Mouse (Mus musculus) heart, postnatal 0 days (tissue): ENCODE data around the gene Spag8. TPM values are rescaled to one million over a fixed set of nuclear protein-coding genes. Genes with fewer than 3 reads are reported as not detected.

Experiments
- ATAC-seq: fragments of 200-750 bp; cut with Nextera tagmentation; 2 replicates; pipeline ENCODE4 v1.8.0; 2017; ENCODE audit warnings: low read depth, moderate number of reproducible peaks, moderate library complexity; ENCODE audit not compliant: insufficient read depth
- DNase-seq: peaks from one replicate; pipeline ENCODE4 v3.0.0-alpha.2; 2016; ENCODE audit warnings: low spot score
- H3K27ac ChIP-seq: fragments of 300-500 bp; sonication (generic); 2 replicates; pipeline ENCODE4 v1.5.1; 2014; ENCODE audit warnings: low read depth, mild to moderate bottlenecking
- H3K27me3 ChIP-seq: fragments of 300-500 bp; sonication (generic); 2 replicates; pipeline ENCODE4 v1.6.1; 2014; ENCODE audit warnings: low read length, mixed read lengths; ENCODE audit not compliant: control insufficient read depth, insufficient read depth
- H3K36me3 ChIP-seq: fragments of 300-500 bp; sonication (generic); replicated peaks from 2 replicates; pipeline ENCODE4 v1.6.1; 2014; ENCODE audit warnings: low read length, mixed read lengths; ENCODE audit not compliant: control insufficient read depth, insufficient read depth
- H3K4me1 ChIP-seq: fragments of 300-500 bp; sonication (generic); 2 replicates; pipeline ENCODE4 v1.6.1; 2014; ENCODE audit warnings: antibody characterized with exemption; ENCODE audit not compliant: control insufficient read depth, insufficient read depth
- H3K4me2 ChIP-seq: fragments of 300-500 bp; sonication (generic); 2 replicates; pipeline ENCODE4 v1.6.1; 2014; ENCODE audit warnings: low read depth, mild to moderate bottlenecking, low read length, moderate library complexity
- H3K4me3 ChIP-seq: fragments of 300-500 bp; sonication (generic); 2 replicates; pipeline ENCODE4 v1.5.1; 2014; ENCODE audit warnings: low read depth, low read length
- H3K9ac ChIP-seq: fragments of 300-500 bp; sonication (generic); replicated peaks from 2 replicates; pipeline ENCODE4 v1.6.1; 2014; ENCODE audit warnings: low read depth, low read length, mixed read lengths
- H3K9me3 ChIP-seq: fragments of 300-500 bp; sonication (generic); replicated peaks from 2 replicates; pipeline ENCODE4 v1.6.1; 2016; ENCODE audit warnings: low read length; ENCODE audit not compliant: control insufficient read depth
- CTCF ChIP-seq: IDR thresholded peaks from 2 replicates; pipeline ENCODE4 v1.5.1; 2016; ENCODE audit warnings: antibody characterized with exemption, control low read depth, low read depth
- EP300 ChIP-seq: IDR thresholded peaks from 2 replicates; pipeline ENCODE4 v1.6.1; 2016; ENCODE audit warnings: antibody characterized with exemption, low read depth
- WGBS: fragments of 180-500 bp; shearing (Covaris S2); extraction: QIAGEN DNeasy Blood & Tissue Kit; methylation state at CpG from one replicate; pipeline ENCODE4 v1.1.7; 2014; 5-methylcytosine and 5-hydroxymethylcytosine counted together
- polyA plus RNA-seq: library from polyadenylated mRNA; unstranded; fragments of >200 nt; fragmentation: Nextera tagmentation; extraction: Ambion mirVana; gene quantifications from 2 replicates; pipeline ENCODE4 v1.2.1, GENCODE M21; 2015
- total RNA-seq: library from RNA; depleted of rRNA; stranded (reverse); fragments of >200 nt; gene quantifications from 2 replicates; pipeline ENCODE4 v1.2.3, GENCODE M21; 2014; ENCODE audit warnings: low replicate concordance

The Spag8 gene
- total and polyA plus RNA-seq, 2 experiments from 2014 or later = 0.44 TPM; not detected in 1

- H3K27me3 ChIP-seq = no peaks in the 10 kb centered on the region
- TF ChIP-seq CTCF (no peak), EP300 (no peak)
- ATAC-seq (peak; percentile 25; the same call in 1 of the 2 replicates), DNase-seq (no peak)
- H3K9ac ChIP-seq = no peak overlapping the region
- H3K4me2 ChIP-seq = no peak overlapping the region
- peaks cover 11% of the 10 kb centered on the region; the same call in 1 of the 2 replicates for H3K36me3 ChIP-seq
- H3K9me3 ChIP-seq = no peaks in the 10 kb centered on the region
- no peak overlapping the region for H3K4me3 ChIP-seq
- H3K4me1 ChIP-seq = peaks cover 14% of the 10 kb centered on the region; the same call in 1 of the 2 replicates
- no peak overlapping the region for H3K27ac ChIP-seq
- WGBS = 39% methylated on average over 5 of the region's 5 CpGs
Observed at GRCm38 (mm10) chr4:43693806-43694241, 40.4 kb upstream of the Spag8 start.

GRCm38 (mm10) chr4:43691026-43691425 lies 37.6 kb upstream of the Spag8 start:
- Histone ChIP-seq H3K9me3 (no peaks in the 10 kb centered on the region), H3K9ac (no peak overlapping the region), H3K36me3 (peaks cover 15% of the 10 kb centered on the region; the same call in 1 of the 2 replicates), H3K27ac (no peak overlapping the region), H3K4me3 (no peak overlapping the region), H3K27me3 (no peaks in the 10 kb centered on the region), H3K4me1 (peaks cover 14% of the 10 kb centered on the region; the same call in 1 of the 2 replicates), H3K4me2 (no peak overlapping the region)
- ATAC-seq (no peak), DNase-seq (no peak)
- 56% methylated on average over 5 of the region's 5 CpGs for WGBS
- TF ChIP-seq EP300 (no peak), CTCF (no peak)

GRCm38 (mm10) chr4:43690021-43690420 lies 36.6 kb upstream of the Spag8 start:
- Histone ChIP-seq H3K36me3 (peaks cover 25% of the 10 kb centered on the region), H3K4me2 (no peak overlapping the region), H3K27me3 (no peaks in the 10 kb centered on the region), H3K9me3 (no peaks in the 10 kb centered on the region), H3K9ac (no peak overlapping the region), H3K4me1 (peaks cover 14% of the 10 kb centered on the region; the same call in 1 of the 2 replicates), H3K4me3 (no peak overlapping the region), H3K27ac (no peak overlapping the region)
- TF ChIP-seq EP300 (no peak), CTCF (no peak)
- DNase-seq = no peak
- 90% methylated on average over 17 of the region's 17 CpGs for WGBS
- ATAC-seq = no peak

- no peaks in the 10 kb centered on the region for H3K9me3 ChIP-seq
- H3K4me2 ChIP-seq = no peak overlapping the region
- no peak for TF ChIP-seq CTCF
- no peak for TF ChIP-seq EP300
- H3K36me3 ChIP-seq = peaks cover 20% of the 10 kb centered on the region
- ATAC-seq = no peak
- DNase-seq = no peak
- 85% methylated on average over 7 of the region's 7 CpGs for WGBS
- H3K27ac ChIP-seq = no peak overlapping the region
- H3K27me3 ChIP-seq = no peaks in the 10 kb centered on the region
- no peaks in the 10 kb centered on the region for H3K4me1 ChIP-seq
- no peak overlapping the region for H3K4me3 ChIP-seq
- no peak overlapping the region for H3K9ac ChIP-seq
Observed at GRCm38 (mm10) chr4:43679416-43680043, 26.1 kb upstream of the Spag8 start.

GRCm38 (mm10) chr4:43678541-43678940 lies 25.1 kb upstream of the Spag8 start:
- Histone ChIP-seq H3K36me3 (peaks cover 20% of the 10 kb centered on the region), H3K9me3 (no peaks in the 10 kb centered on the region), H3K4me1 (no peaks in the 10 kb centered on the region), H3K4me3 (no peak overlapping the region), H3K4me2 (no peak overlapping the region), H3K27me3 (no peaks in the 10 kb centered on the region), H3K27ac (no peak overlapping the region), H3K9ac (no peak overlapping the region)
- 87% methylated on average over 6 of the region's 6 CpGs for WGBS
- TF ChIP-seq CTCF (no peak), EP300 (no peak)
- no peak for DNase-seq
- ATAC-seq = no peak

- no peak overlapping the region for H3K9ac ChIP-seq
- DNase-seq = no peak
- no peak overlapping the region for H3K4me2 ChIP-seq
- no peak overlapping the region for H3K4me3 ChIP-seq
- no peaks in the 10 kb centered on the region for H3K9me3 ChIP-seq
- ATAC-seq = no peak
- no peak overlapping the region for H3K27ac ChIP-seq
- no peak for TF ChIP-seq EP300
- no peak for TF ChIP-seq CTCF
- no peaks in the 10 kb centered on the region for H3K4me1 ChIP-seq
- WGBS = 65% methylated on average over 4 of the region's 4 CpGs
- H3K27me3 ChIP-seq = no peaks in the 10 kb centered on the region
- peaks cover 10% of the 10 kb centered on the region for H3K36me3 ChIP-seq
Observed at GRCm38 (mm10) chr4:43675608-43676007, 22.2 kb upstream of the Spag8 start.
